Mouse (Mus musculus) T-helper 1 cell (primary cell): ENCODE results near the gene Serpina7.

Experiments
- in situ Hi-C: fragments of 300-600 bp; cut with MboI, MseI; formaldehyde crosslinking; loops from one replicate; pipeline ENCODE4 v1.15.1; 2025; ENCODE audit warnings: high pct_unique_total_duplicates

Serpina7 gene

GRCm38 (mm10) chrX:139085077-139085476, at the start of gene Serpina7:
TSS of gene Serpina7 (minus strand) at chrX:139085236.
- in situ Hi-C loops = no loop called here

- in situ Hi-C loops = no loop called here
Observed at GRCm38 (mm10) chrX:139134031-139134430, 49.0 kb upstream of the Serpina7 start.

DNA sequence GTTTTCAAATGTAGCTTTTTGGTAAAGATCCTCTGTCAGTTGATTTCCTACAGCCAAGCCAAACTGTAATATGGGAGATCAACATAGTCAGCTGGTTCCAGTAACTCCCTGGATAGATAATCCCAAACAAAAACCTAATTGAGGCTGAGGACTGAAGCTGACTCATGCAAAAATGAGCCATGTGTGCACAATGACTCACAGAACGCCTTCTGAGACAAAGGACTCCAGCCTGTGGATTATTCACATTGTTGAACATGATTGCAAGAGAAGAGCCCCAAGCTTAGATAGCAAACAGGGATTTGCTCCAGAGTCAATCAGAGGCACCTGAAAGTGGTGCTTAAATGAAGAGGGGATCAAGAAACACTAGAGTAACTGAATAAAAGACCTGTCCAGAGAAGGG, 12.2 kb upstream of the Serpina7 start:
- in situ Hi-C loops = no loop called here

- in situ Hi-C loops = no loop called here
Observed at GRCm38 (mm10) chrX:139085943-139086342, 907 bp upstream of the Serpina7 start, which contains the start of gene 4930513O06Rik. TSS of gene 4930513O06Rik (plus strand) at chrX:139086243.

DNA sequence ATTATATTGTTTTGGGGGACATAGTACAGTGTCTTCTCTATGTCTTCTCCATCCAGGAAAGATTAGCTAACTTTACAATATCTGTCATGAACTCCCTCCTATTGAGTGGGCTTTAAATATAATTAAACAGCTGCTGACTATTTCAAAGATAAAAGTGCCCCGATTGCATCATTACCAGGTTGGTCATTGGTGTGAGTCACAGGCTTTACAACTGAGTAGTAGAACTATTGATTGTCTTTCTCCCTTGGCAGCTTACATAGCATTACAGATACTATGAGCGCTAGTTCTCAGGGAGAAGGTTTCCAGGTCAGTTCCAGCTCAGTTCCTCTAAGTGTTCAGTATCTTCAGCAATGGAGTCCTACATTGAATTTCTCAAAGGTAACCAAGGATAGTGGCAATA, 6.5 kb downstream of the Serpina7 start:
- in situ Hi-C loops = no loop called here

- in situ Hi-C loops = no loop called here
Observed at GRCm38 (mm10) chrX:139064078-139064477, 21.0 kb downstream of the Serpina7 start.

GRCm38 (mm10) chrX:139053149-139053548, 31.9 kb downstream of the Serpina7 start:
- in situ Hi-C loops = no loop called here

DNA sequence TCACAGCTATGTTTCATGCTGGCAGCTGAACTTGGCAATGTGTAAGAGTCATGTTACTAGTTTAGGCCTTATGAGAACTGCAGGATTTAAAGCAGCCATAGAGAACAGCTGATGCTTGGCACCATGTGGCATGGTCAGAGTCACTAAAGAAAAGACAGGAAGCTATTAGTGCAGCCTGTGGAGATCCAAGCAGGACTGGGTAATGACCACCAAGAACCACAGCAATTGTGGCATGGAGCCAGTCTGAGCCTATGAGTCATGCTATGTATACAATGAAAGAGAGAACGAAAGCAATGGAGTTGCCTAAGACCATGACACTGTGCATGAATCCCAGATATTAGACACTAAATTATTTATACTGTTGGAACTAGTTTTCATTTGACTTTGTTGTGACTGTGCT, 33.1 kb downstream of the Serpina7 start:
- in situ Hi-C loops = no loop called here

- in situ Hi-C loops = no loop called here
Observed at GRCm38 (mm10) chrX:139041148-139041547, 43.9 kb downstream of the Serpina7 start.

GRCm38 (mm10) chrX:139039314-139039713, 45.7 kb downstream of the Serpina7 start:
- in situ Hi-C loops = no loop called here

GRCm38 (mm10) chrX:139037666-139038065, 47.4 kb downstream of the Serpina7 start:
- in situ Hi-C loops = no loop called here
